Mouse (Mus musculus): ENCODE data around the gene Sema6d.

Gene Sema6d

GRCm38 (mm10) chr2:124558021-124558420, 468.3 kb downstream of the Sema6d start:
- no peak for DNase-seq (ENCODE audit: low spot score)

DNA sequence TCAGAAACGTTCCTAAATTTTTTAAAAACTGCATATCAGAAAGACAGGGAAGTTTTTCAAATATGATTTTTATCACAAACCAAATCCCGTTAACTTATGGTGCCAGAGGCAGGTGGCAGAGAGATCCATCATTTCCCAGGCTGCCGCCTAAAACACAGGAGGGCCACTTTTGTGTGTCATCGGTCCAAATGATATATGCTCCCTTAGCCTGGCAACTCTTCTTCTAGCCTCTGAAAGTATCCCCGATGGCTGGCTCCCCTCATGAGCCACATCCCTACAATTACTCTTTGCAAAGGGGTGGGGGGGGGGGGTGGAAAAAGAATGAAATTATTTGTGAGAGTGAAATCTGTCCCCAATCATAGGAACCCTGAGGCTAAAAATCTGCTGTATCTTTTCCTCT, 471.9 kb downstream of the Sema6d start:
- DNase-seq (ENCODE audit: low spot score): no peak

- DNase-seq (ENCODE audit: low spot score): no peak
Measured at GRCm38 (mm10) chr2:124562091-124562490, 472.3 kb downstream of the Sema6d start.

GRCm38 (mm10) chr2:124563759-124564158, 474.0 kb downstream of the Sema6d start:
- DNase-seq (ENCODE audit: low spot score): no peak

DNA sequence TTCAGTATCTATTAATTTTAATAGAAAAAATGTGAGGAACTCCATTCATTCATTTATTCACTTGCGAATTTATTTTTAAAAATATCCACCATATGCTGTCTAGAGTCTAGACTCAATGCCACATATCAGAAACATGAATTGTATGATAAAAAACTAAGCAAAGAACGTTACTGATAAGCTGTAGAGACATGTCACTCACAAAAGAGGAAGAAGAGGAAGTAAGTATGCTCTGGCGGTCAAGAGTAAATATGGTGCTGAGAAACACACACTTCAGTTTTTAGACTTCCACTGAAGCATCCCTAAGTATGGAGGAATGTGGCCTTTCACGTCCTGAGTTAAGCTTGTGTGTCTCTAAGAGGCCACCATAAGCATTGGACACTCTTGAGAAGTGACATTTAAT, 484.0 kb downstream of the Sema6d start:
- DNase-seq (ENCODE audit: low spot score): no peak

DNA sequence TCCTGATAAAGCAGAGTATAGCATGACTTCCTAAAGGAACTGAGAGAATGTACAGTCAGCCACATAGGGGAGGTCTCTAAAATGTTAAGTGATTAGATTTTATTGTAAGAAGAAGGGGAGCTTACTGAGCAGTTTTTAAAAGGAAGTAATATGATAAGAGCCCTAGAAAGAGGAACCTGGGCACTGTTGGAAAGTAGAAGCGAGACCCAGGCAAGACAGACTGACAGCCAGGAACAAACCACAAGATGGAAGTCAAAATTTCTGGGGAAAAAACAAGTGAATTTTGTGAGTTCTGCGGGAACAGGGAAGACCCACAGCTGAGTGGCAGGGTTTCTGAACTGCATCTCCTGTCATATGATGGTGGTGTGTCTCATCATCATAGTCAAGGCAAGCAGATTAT, 486.3 kb downstream of the Sema6d start:
- DNase-seq (ENCODE audit: low spot score): no peak

DNA sequence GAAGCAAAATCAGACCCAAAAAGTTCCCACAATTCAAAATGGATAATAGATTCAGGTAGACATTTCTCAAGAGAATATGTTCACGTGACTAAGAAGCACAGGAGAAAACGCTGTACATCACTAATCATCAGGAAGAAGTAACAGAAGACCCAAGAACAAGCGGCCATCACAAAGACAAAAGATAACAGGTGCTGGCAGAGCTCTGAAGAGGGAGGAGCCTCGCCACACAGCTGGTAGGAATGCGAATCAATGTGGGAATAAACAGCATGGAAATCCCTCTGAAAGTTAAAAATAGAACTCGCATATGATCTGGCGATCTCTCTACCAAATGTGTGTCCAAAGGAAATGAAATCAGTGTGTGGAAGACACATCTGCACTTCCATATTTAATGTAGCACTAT, 493.8 kb downstream of the Sema6d start:
- no peak for DNase-seq (ENCODE audit: low spot score)

GRCm38 (mm10) chr2:124592750-124593149, 503.0 kb downstream of the Sema6d start:
- no peak for DNase-seq (ENCODE audit: low spot score)

DNA sequence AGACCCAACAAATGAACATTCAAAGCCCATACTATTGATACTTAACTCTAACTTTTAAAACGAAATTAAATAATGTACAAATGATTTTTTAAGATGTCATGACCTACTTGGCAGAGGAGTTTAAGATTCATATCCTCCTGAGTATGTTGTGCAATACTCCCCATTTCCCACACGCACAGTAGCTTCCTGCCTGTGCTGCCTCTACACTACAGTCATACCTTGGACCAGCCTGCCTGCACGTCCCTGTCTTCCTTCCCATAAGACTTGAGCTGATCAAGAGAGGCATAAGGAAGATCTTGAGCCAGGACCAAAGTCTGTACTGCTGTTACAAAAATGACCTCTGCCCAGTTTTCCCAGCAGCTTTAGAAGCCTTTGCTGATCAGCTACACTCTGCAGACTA, 509.2 kb downstream of the Sema6d start:
- DNase-seq (ENCODE audit: low spot score): no peak

DNA sequence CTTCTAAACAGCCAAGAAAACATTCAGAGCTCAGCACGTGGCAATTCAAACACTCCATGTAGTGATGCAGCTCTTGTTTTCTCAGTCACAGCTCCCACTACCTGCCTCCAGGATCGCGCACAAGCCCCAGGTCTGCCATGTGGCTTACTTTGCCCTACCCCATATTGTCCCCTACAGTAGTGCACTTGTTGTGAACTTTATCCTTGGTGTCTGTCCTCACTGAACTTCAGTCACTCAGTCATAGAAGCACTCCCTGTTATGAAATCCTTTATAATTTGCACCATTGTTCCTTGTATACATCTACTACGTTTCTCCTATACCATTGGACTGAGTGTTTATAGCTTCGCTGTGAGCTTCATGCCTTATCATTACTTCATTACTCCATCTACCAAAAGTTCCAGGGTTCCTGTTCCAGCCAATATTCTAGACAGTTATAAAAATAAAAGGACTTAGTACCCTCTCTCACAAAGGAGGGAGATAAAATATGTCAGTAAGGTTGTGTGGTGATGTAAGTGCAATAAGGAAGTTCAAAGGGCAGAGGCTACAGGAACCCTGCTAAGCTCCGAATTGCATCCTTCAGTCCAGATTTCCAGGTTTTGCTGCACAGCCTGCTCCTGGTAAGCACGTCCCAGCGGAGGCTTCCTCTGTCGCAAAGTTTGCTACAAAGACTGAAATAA, 512.1 kb downstream of the Sema6d start:
- no peak for DNase-seq (ENCODE audit: low spot score)

DNA sequence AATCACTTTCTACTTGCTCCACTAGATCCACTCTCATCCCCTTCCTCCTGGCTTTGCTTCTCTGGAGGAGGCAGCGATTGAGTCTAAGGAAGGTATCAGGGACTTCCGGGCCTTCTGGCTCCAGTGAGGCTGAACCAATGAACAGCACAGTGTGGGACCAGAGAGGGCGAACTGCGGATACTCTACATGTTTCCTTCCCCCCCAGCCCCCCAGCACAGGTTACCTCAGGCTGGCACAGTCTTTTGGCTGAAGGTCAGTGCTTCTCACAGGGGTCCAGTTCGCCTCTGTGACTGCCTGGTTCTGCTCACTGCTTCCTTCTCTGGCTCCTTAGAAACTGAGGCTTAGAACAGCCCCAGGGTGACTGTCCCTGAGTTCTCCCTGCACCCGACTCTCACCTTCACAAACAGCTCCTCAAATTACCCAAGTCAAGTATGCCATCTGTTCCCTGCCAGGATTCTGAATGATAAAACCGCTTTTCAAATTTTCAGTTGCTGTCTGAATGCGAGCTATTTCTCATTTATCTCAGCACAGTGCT, 512.7 kb downstream of the Sema6d start:
- DNase-seq (ENCODE audit: low spot score): no peak

- no peak for DNase-seq (ENCODE audit: low spot score)
Measured at GRCm38 (mm10) chr2:124605341-124605740, 515.6 kb downstream of the Sema6d start.

DNA sequence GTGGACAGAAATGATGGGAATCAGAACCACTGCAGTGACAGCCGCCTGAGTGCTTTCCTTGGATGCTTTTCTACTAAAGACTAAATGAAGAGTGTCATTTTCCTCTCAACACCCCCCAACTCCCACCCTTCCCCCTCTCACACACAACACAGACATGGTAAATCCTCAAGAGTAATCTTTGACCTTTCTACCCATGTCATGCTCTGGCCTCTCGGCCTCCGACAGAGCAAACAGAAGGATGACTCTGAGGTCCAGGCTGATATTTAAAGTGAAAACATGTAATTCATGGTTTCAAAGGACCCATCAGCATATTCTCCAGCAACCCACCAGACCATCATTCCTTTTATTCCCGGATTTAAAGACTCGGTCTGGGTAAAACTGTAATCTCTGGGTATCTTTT, 518.2 kb downstream of the Sema6d start:
- no peak for DNase-seq (ENCODE audit: low spot score)

GRCm38 (mm10) chr2:124608546-124608945, 518.8 kb downstream of the Sema6d start:
- DNase-seq (ENCODE audit: low spot score): no peak

- DNase-seq (ENCODE audit: low spot score): no peak
Measured at GRCm38 (mm10) chr2:124609014-124609413, 519.2 kb downstream of the Sema6d start.

DNA sequence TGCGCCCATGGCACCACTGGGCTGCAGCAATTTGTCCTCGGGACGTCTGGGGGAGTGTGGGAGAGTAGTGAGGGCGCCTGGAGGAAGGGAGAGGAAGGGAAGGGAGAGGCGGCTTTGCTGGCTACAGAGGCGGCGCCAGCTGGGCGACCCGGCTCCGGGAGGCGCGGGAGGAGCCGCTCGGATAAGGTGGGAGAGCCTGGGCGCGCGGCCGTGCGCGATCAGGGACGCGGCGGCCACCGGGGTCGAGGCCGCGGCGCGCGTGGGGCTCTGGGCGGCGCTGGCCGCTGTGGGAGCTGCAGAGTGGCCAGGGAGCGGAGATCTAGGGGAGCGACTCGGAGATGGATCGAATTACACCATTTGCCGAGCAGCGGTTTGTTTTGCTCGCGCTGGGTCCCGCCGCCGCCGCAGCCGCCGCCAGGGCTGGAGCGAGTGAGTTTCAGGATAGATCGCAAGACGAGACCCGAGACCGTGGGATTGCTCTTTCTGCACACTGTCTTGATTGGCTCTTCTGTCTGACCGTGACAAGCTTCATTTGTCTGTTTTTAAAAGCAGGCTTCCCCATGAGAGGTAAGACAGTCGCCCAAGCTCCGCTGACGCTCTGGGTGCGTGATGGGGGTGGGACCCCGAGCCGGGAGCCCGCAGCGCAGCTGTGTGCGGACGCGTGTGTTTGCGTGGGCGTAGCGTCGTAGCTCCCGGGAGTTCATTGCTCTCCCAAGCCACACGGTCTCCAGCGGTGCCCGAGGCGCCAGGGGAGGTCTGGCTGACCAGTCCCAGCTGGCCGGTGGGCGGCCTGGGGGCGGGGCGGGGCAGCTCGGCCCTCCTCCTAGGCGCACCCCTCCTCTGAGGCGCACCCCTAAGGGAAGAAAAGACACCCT, 520.2 kb downstream of the Sema6d start:
- DNase-seq (ENCODE audit: low spot score): peak; percentile 39

DNA sequence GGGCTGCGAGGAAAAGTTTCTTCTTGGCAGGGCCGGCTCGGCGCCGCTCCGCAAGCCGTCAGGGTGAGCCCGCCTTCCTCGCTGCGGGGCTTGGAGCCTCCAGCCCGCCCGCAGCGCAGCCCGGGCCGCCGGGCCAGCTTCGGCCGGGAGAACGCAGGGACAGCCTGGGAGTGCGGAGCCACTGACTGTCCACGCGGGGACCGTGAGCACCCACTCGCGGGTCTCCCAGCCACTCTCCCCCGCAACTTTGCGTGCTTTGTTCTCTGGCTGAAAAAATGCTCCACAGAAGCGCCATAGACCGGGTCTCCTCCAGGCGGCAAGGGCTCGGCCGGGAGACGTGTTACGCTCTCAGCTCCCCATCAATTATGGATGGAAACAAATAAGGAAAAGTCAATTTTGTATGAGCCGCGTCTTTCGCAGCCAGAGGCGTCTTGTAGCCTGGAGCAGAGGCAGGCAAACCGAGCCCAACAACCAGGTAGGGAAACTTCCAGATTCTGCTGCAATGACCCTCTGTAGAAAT, 520.9 kb downstream of the Sema6d start:
- no peak for DNase-seq (ENCODE audit: low spot score)

DNA sequence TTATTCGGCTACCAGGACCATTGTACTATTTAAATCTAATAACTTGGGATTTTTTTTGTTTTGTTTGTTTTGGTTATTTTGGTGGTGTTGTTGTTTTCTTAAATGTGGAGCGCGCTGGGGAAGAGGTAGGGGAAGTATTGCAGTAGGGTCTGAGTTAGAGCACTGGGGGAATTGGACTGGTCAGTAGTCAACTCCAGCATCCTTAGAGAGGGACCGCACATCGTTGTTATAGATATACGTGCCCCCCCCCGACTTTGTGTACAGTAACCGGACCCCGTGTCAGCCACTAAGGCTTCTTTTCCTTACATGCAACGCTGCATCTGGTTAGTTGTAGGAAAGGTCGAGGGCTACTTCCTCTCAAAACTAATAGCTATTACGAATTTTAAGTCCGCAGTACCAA, 521.5 kb downstream of the Sema6d start:
- DNase-seq (ENCODE audit: low spot score): no peak

DNA sequence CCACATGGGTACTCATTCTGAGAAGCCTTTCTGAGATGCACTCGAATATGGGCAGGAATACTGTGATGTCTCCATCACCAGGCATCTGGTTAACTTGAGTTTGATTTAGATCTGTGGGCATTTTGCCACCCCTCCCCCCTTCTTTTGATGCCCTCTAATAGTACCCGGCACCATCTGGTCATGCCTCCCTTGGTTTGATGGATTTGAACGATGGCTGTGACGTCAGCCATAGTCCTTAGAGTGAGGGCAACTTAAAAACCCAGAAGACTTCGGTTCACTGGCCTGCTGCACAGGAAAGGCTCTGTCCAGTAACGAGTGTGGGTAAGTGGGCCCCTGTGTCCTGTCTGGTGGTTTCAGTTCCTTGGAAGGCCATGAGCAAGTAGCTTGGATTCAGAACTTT, 522.5 kb downstream of the Sema6d start:
- DNase-seq (ENCODE audit: low spot score): no peak

DNA sequence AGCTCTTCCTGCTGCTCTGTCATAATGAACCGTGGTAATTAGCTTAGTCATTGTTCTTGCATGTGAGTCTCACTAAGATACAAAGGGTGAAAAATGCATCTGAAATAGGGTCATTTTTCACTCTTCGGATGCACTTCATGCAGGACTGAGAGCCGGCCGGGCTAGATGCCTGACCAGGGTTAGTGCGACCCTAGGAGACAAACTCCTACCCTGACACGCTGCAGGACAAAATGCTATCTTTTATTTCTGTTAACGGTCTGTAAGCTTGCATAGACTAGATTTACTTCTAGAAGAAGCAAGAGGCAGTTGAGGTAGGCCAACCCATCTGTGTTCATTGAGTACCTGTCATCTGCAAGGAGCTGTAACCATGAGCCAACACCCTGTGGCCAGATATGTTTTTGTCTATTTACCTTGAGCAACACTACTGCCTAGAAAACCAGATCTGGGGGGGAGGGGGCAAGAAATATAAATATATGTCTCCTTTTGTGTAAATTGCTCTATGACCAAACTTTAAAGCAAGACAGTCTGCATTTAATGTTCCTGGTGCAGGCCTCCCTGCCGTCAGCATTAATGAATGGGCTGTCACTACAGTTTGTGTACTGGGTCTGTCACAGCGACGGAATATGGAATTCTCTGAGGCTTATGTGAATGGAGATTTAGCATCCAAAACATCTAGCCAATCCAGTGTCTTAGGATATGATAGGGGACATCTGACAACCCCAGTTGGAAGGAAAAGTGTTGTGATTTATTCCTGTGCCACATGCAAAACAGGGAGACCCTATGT, 523.1 kb downstream of the Sema6d start:
- no peak for DNase-seq (ENCODE audit: low spot score)

- DNase-seq (ENCODE audit: low spot score): no peak
Measured at GRCm38 (mm10) chr2:124613671-124614210, 524.0 kb downstream of the Sema6d start.

GRCm38 (mm10) chr2:124616746-124617145, 527.0 kb downstream of the Sema6d start:
- DNase-seq (ENCODE audit: low spot score): no peak

All from urinary bladder, postnatal 10 days (tissue).